Mouse (Mus musculus): ENCODE data around the gene Rad51b. TPM values are rescaled to one million over a fixed set of nuclear protein-coding genes. Genes with fewer than 3 reads are reported as not detected.

Rad51b gene
- polyA plus RNA-seq, 1 experiment from 2014 or later: 6.6 TPM

DNA sequence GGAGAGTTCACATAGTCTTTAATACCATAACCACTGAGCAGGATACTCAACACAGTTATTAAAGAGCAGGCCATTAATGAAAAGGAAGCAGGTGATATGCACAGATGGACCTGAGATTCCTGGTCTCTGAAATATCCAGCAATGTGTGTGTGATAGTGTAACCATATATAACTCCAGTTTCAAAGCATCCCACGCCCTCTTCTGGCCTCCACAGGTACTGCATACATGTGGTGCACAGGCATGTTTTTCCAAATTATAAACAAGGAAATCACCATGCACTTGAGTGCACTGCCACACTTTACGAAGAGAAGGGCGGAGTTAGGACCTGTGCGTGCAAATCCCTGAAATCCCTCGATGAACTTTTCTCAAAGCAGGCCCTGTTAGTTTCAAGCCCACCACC lies 484.7 kb downstream of the Rad51b start:
- H3K4me3 ChIP-seq: no peak overlapping the region
- H3K27me3 ChIP-seq (ENCODE audit: insufficient read depth, poor library complexity, severe bottlenecking): no peaks in the 10 kb centered on the region
- 0 out of 2 replicates have a peak, but pooled peaks cover 2% of the 10 kb centered on the region for H3K36me3 ChIP-seq
- DNase-seq (ENCODE audit: low spot score): no peak
- peaks cover 4% of the 10 kb centered on the region; the same call in 1 of the 2 replicates for H3K9me3 ChIP-seq
- 79% methylated on average over 5 of the region's 5 CpGs for WGBS
- no peak overlapping the region for H3K27ac ChIP-seq
- H3K4me1 ChIP-seq: peaks cover 5% of the 10 kb centered on the region; the same call in 1 of the 2 replicates

DNA sequence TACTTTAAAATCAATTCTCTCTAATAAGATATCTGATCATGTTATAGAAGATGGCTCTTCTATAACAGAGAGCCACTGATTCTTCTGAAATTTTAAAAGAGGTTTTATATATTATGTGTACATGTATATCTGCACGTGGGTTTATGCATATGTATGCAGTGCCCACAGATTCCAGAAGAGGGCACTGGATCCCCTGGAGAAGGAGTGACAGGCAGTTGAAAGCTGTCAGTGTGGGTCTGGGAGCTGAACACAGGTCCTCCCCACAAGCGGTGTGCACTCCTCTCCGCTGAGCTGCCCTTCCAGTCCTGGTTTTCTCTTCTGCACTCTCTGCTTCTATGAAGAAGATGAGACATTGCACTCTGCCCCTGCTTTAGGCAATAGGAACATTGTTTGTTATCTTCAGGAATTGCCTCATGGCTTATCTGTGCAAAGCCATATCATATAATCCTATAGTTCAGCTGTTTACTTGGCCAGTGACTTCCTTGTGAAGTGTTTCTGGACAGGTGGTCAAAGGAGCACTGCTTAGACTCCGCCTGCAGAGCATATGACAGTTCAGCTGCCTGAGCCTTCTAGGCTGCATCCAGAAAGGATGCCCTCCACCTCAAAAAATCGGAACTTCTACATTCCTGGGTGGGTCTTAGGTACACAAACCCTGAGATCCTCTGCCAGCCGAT lies 485.5 kb downstream of the Rad51b start:
- H3K27ac ChIP-seq: no peak overlapping the region
- no peak for DNase-seq (ENCODE audit: low spot score)
- no peak overlapping the region for H3K4me3 ChIP-seq
- no peaks in the 10 kb centered on the region for H3K27me3 ChIP-seq (ENCODE audit: insufficient read depth, poor library complexity, severe bottlenecking)
- peaks cover 7% of the 10 kb centered on the region; the same call in 1 of the 2 replicates for H3K4me1 ChIP-seq
- 85% methylated on average over 6 of the region's 6 CpGs for WGBS
- H3K9me3 ChIP-seq: peaks cover 4% of the 10 kb centered on the region; the same call in 1 of the 2 replicates
- H3K36me3 ChIP-seq: 0 out of 2 replicates have a peak, but pooled peaks cover 2% of the 10 kb centered on the region

DNA sequence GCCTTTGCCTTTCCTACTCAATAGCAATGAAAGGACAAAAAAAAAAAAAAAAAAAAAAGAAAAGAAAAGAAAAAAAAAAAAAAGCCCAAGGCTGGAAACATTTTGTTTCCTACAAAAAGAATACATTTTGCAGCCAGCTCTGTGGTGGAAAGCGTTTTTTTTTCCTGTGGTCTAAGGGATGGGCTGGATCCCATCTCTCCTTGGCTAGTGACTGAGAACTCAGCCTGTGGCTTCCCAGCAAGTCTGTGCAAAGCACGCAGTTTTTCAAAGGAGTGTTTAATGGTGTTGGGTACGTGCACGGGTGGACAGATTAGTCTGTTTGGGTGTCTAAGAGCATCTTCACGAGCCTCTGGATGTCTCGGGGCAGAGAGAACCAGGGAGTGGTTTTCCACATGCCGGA lies 487.1 kb downstream of the Rad51b start:
- H3K27me3 ChIP-seq (ENCODE audit: insufficient read depth, poor library complexity, severe bottlenecking): no peaks in the 10 kb centered on the region
- H3K4me1 ChIP-seq: peaks cover 12% of the 10 kb centered on the region; the same call in 1 of the 2 replicates
- WGBS: 68% methylated on average over 7 of the region's 7 CpGs
- peaks cover 4% of the 10 kb centered on the region; the same call in 1 of the 2 replicates for H3K9me3 ChIP-seq
- H3K36me3 ChIP-seq: 0 out of 2 replicates have a peak, but pooled peaks cover 2% of the 10 kb centered on the region
- H3K4me3 ChIP-seq: no peak overlapping the region
- H3K27ac ChIP-seq: 0 out of 2 replicates have a peak overlapping the region, but pooled peaks have one; percentile 42
- DNase-seq (ENCODE audit: low spot score): no peak

DNA sequence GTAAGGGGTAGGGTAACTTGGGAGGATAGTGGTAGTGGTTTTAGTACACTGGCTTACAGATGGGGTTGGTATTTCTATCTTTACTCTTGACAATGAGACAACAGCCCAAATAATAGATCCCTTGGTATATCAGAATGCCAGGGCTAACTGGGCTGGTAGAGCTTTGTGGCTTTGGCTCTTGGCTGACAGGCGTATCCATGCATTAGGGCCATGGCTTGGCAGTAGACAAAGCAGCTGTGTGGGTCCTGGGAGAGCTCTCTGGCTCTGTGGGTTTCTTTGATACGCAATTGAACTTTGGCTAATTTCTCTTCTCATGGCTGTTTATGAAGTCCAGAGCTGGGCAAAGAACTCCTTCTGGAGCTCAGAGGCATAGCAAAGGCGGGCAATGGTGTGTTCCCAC lies 488.6 kb downstream of the Rad51b start:
- no peaks in the 10 kb centered on the region for H3K27me3 ChIP-seq (ENCODE audit: insufficient read depth, poor library complexity, severe bottlenecking)
- H3K36me3 ChIP-seq: 0 out of 2 replicates have a peak, but pooled peaks cover 2% of the 10 kb centered on the region
- no peak overlapping the region for H3K27ac ChIP-seq
- WGBS: 91% methylated on average over 3 of the region's 3 CpGs
- no peak for DNase-seq (ENCODE audit: low spot score)
- peaks cover 4% of the 10 kb centered on the region; the same call in 1 of the 2 replicates for H3K9me3 ChIP-seq
- 0 out of 2 replicates have a peak, but pooled peaks cover 7% of the 10 kb centered on the region for H3K4me1 ChIP-seq
- no peak overlapping the region for H3K4me3 ChIP-seq

DNA sequence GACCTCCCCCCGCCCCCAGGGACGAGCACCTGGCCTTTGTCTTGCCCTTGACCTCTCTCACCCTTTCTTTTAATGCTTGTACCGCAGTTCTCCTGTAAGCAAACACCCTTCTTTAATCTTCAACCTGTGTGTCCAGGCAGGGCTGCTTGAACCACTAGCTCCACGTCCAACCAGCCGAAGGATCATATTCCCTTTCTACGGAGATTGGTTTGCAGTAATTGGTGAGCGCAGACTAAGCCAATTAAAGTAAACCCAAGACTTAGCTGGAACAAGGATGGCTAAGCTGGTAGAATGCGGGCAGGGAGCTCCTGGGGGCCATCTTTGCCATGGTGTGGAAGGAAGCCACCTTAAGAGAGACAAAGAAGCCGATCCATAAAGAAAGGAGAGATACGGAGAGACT lies 490.5 kb downstream of the Rad51b start:
- H3K9me3 ChIP-seq: peaks cover 3% of the 10 kb centered on the region; the same call in 1 of the 2 replicates
- no peaks in the 10 kb centered on the region for H3K27me3 ChIP-seq (ENCODE audit: insufficient read depth, poor library complexity, severe bottlenecking)
- H3K4me1 ChIP-seq: 0 out of 2 replicates have a peak, but pooled peaks cover 10% of the 10 kb centered on the region
- 0 out of 2 replicates have a peak overlapping the region, but pooled peaks have one; percentile 8 for H3K27ac ChIP-seq
- no peak for DNase-seq (ENCODE audit: low spot score)
- WGBS: 81% methylated on average over 10 of the region's 10 CpGs
- no peak overlapping the region for H3K4me3 ChIP-seq
- H3K36me3 ChIP-seq: 0 out of 2 replicates have a peak, but pooled peaks cover under 1% of the 10 kb centered on the region

DNA sequence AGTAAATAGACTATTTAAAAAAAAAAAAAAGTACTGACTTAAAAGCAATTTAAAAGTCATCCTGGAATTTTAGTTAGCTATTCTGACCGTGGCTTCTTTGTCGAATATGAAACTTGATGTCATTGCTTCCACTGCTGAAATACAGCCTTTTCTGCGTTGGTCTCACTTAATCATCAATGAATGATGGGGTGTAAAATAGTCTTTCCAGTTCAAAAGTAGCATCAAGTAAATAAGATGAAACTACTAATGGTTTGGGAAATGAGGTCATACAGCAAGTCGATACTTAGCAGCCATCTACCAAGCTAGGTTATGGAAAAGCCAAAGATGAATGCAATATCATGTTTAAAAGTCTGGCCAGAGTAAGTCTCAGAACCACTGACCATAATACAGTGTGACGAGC lies 491.3 kb downstream of the Rad51b start:
- H3K36me3 ChIP-seq: no peaks in the 10 kb centered on the region
- H3K4me3 ChIP-seq: no peak overlapping the region
- H3K9me3 ChIP-seq: no peaks in the 10 kb centered on the region
- 94% methylated on average over 5 of the region's 5 CpGs for WGBS
- H3K27ac ChIP-seq: no peak overlapping the region
- 0 out of 2 replicates have a peak, but pooled peaks cover 12% of the 10 kb centered on the region for H3K4me1 ChIP-seq
- no peaks in the 10 kb centered on the region for H3K27me3 ChIP-seq (ENCODE audit: insufficient read depth, poor library complexity, severe bottlenecking)
- no peak for DNase-seq (ENCODE audit: low spot score)

DNA sequence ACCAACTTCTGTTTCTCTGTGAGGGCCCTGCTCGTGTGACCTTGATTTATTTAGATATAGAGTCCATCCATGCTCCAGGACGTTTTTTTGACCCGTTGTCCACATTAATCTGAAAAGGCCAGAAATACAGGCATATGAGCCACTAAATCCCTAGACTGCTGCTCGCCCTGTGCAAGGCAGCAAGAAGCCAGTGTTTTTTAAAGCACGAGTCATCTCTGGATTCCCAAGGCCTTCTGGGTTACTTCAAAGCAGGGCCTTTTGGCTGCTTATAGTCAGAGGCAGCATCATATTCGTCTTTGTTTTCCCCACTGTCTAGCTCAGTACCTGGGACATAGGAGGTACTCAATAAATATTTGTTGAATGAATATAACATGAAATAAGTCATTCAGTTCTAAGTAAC lies 492.4 kb downstream of the Rad51b start:
- Histone ChIP-seq H3K4me3 (no peak overlapping the region), H3K36me3 (no peaks in the 10 kb centered on the region), H3K9me3 (no peaks in the 10 kb centered on the region), H3K27ac (no peak overlapping the region), H3K4me1 (0 out of 2 replicates have a peak, but pooled peaks cover 12% of the 10 kb centered on the region), H3K27me3 (ENCODE audit: insufficient read depth, poor library complexity, severe bottlenecking) (no peaks in the 10 kb centered on the region)
- DNase-seq (ENCODE audit: low spot score): no peak
- 77% methylated on average over 6 of the region's 6 CpGs for WGBS

DNA sequence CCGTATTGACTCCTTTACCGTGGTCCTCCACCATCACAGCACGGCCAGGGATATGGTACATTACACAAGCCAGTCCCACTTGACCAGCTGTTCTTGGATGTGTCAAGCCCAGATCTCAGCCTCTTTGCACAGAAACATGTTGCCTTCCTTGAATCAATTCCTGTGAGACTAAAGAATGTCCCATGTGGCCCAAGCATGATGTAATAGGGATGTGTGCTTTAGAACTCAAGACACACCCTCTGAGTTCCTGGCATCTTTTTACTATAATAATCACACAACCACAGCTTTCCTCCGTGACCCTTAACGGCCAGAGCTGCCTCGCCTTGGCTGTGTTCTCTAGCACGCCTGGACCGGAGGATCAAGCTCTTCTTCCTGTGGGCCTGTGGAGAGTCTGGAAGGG lies 496.3 kb downstream of the Rad51b start:
- Histone ChIP-seq H3K9me3 (no peaks in the 10 kb centered on the region), H3K27ac (no peak overlapping the region; the same call in 1 of the 2 replicates), H3K36me3 (no peaks in the 10 kb centered on the region), H3K4me3 (no peak overlapping the region), H3K27me3 (ENCODE audit: insufficient read depth, poor library complexity, severe bottlenecking) (no peaks in the 10 kb centered on the region), H3K4me1 (peaks cover 13% of the 10 kb centered on the region)
- WGBS: 79% methylated on average over 8 of the region's 8 CpGs
- no peak for DNase-seq (ENCODE audit: low spot score)

DNA sequence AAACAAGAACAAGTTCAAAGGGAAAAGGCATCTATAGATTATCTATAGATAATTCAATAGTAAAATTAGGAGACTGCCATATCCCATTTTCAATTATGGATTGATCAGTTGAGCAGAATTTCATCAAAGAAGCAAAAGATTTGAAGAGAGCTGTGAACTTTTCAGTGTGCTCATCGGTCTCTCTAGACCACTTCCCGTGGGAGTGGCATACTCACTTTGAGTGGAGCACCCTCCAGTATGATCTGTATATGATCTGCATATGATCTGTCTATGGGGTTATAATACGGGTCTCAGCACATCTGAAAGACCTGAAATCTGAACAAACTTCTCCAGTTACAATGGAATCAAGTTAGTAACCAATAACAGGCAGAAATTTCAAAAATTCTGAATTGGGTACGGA lies 497.7 kb downstream of the Rad51b start:
- Histone ChIP-seq H3K9me3 (no peaks in the 10 kb centered on the region), H3K4me1 (peaks cover 13% of the 10 kb centered on the region), H3K27me3 (ENCODE audit: insufficient read depth, poor library complexity, severe bottlenecking) (no peaks in the 10 kb centered on the region), H3K27ac (no peak overlapping the region), H3K36me3 (no peaks in the 10 kb centered on the region), H3K4me3 (no peak overlapping the region)
- no peak for DNase-seq (ENCODE audit: low spot score)
- 90% methylated on average over 4 of the region's 4 CpGs for WGBS

DNA sequence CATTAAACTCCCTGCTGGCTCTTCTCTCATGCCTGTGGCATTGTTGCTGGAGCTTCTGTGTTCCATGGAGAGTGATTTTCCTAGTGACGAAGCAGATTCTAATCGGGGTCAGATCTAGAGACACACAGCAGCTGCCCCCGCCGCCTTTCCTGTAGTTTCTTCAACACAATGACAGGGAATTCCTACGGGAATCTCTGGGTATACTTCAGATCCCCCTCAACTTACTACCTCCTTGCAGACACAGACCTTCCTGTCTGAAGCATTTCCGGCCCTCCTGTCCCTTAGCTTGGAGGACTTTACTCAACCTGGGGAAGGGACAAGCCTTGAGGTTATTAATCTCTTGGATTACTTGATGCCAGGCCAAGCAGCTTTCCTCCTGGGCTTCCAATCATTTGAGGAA lies 499.2 kb downstream of the Rad51b start:
- Histone ChIP-seq H3K4me1 (peaks cover 13% of the 10 kb centered on the region), H3K27me3 (ENCODE audit: insufficient read depth, poor library complexity, severe bottlenecking) (no peaks in the 10 kb centered on the region), H3K9me3 (no peaks in the 10 kb centered on the region), H3K4me3 (no peak overlapping the region), H3K36me3 (no peaks in the 10 kb centered on the region), H3K27ac (peak overlapping the region; percentile 26; the same call in 1 of the 2 replicates)
- WGBS: 54% methylated on average over 6 of the region's 6 CpGs
- no peak for DNase-seq (ENCODE audit: low spot score)

DNA sequence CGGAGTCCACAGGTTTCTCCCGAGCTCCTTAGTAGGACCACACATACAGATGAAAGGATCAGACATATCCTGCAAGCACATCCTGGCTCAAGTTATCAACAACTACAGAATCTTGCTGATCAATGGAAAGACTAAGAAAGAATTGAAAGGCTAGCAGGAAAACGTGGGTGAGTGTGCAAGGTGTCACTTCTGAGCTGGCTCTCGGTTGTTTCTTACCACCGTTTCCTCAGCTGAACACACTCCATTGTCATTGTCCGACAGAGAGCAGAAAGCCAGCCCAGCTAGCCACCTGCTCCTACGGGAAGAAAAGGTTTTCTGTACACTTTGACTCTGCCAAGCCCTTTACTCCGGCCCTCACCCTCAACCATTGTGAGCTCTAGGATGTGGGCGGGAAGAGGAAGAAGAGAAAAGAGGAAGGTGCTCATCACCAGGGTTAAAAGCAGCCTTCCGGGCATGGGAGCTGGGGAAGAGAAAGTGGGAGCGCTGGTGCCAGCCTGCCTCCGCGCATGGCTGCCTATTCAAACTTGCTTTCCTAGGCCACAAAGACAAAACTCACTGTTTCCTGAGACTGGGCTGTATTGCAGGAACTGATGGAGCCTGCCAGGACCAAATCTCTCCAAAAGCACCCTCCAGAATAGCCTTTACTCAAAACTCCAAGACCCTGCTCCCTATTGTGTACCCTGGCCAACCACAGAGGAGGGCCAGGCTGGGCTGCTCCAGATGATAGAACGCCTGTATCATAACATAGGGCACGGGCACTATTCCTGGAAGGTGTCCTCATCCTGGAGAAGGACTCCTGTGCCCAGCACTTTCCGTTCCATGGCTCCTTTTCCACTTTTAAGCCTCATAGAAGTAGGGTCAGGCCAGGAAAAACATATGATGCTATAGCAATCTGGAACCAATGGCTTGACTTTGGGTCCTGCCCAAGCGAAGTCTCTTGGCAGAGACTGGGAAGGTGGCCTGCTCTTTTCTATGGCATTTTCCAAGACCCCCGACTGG lies 500.0 kb downstream of the Rad51b start:
- Histone ChIP-seq H3K4me1 (peaks cover 13% of the 10 kb centered on the region), H3K27me3 (ENCODE audit: insufficient read depth, poor library complexity, severe bottlenecking) (no peaks in the 10 kb centered on the region), H3K9me3 (no peaks in the 10 kb centered on the region), H3K36me3 (no peaks in the 10 kb centered on the region), H3K27ac (peak overlapping the region; percentile 12; the same call in 1 of the 2 replicates), H3K4me3 (no peak overlapping the region)
- WGBS: 75% methylated on average over 18 of the region's 18 CpGs
- DNase-seq (ENCODE audit: low spot score): no peak

DNA sequence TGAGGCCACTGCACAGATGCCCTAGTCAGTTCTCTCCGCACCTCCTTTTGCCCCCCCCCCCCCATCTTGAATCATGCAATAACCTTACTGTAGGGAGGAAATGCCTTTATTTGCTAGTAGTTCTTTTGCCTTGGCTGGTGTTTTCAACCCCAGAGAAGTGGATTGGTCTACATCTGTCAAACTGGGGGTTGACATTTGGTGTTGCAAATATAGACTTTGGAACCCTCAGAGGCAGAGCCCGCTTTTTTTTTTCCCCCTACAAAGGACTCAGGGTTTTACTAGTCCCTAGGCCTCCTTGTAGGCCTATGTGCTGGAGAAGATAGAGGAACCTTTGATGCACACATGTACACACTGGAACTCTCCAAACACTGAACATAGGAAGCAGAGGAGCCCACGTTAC lies 501.4 kb downstream of the Rad51b start:
- H3K36me3 ChIP-seq: no peaks in the 10 kb centered on the region
- no peak overlapping the region for H3K27ac ChIP-seq
- no peak overlapping the region for H3K4me3 ChIP-seq
- WGBS: 87% methylated on average over 3 of the region's 3 CpGs
- no peaks in the 10 kb centered on the region for H3K9me3 ChIP-seq
- no peaks in the 10 kb centered on the region for H3K27me3 ChIP-seq (ENCODE audit: insufficient read depth, poor library complexity, severe bottlenecking)
- no peak for DNase-seq (ENCODE audit: low spot score)
- peaks cover 12% of the 10 kb centered on the region for H3K4me1 ChIP-seq
